Mouse (Mus musculus) forebrain, embryonic 14.5 days (tissue): ENCODE results near the gene Rps6ka5. TPM values are rescaled to one million over a fixed set of nuclear protein-coding genes. Genes with fewer than 3 reads are reported as not detected.

Source experiments
- polyA plus RNA-seq: library from polyadenylated mRNA; unstranded; fragments of >200 nt; fragmentation: Nextera tagmentation; extraction: Ambion mirVana; gene quantifications from 2 replicates; pipeline ENCODE4 v1.2.1, GENCODE M21; 2014

The Rps6ka5 gene
- polyA plus RNA-seq, 1 experiment from 2014 or later = 10.3 TPM

Other genes with a start within 250 kb of the Rps6ka5 start
- gene Ttc7b, start 206.2 kb downstream of the Rps6ka5 start, polyA plus RNA-seq = 6.0 and 6.3 TPM in 2 replicates
- gene Dglucy, start 52.1 kb upstream of the Rps6ka5 start, polyA plus RNA-seq = 2.7 and 3.8 TPM in 2 replicates
- gene Gpr68, start 181.2 kb upstream of the Rps6ka5 start, polyA plus RNA-seq = 0.55 and 0.84 TPM in 2 replicates